17 mouse cellular contexts compared by ENCODE assay signal in the genomic region with DNA sequence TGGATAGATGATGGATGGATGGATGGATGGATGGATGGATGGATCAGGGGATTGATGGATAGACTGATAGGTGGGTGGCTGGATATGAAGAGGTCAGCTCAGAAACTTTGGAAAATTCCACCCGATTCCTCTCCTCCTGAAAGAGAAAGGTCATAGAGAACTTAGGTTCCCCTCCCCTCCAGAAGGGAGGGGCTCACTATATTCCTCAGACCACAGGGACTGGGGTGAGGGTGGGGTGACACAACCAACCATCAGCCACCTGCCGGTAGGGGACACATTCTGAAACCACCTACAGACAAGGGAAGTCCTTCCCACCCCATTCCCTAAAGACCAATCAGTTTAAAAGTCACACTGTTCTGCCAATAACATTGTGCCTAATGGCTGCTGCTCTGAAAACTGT. TPM values are rescaled to one million over a fixed set of nuclear protein-coding genes. Genes with fewer than 3 reads are reported as not detected.
DNase-seq lines count a peak whose midpoint lies in the region; ATAC-seq lines count a peak whose summit lies in the region.
"Had no signal": no experiment of that assay in that cellular context is flagged by ENCODE, and none has a peak within 500 bp of the region (broad histone marks: within the 10 kb centered on the region; RNA-seq: fewer than 3 reads in every experiment).

No protein-coding gene starts in this region.

- H3K4me3 ChIP-seq in forebrain, embryonic 12.5 days (replicated peaks) = no peak overlapping the region
- H3K4me3 ChIP-seq in forebrain, embryonic 14.5 days (ENCODE audit: low read depth, low read length) = no peak overlapping the region
- H3K4me3 ChIP-seq in kidney, embryonic 16.5 days (ENCODE audit: low read length) = no peak overlapping the region
- H3K4me3 ChIP-seq in hindbrain, embryonic 13.5 days = no peak overlapping the region
- no peak overlapping the region for H3K4me3 ChIP-seq in neural tube, embryonic 12.5 days
- H3K4me3 ChIP-seq: myocyte had no signal

- ATAC-seq in forebrain, embryonic 12.5 days (ENCODE audit: low FRiP score) = peak; percentile 42; the same call in 1 of the 2 replicates
- no peak for ATAC-seq in forebrain, embryonic 14.5 days
- peak; percentile 36; the same call in 1 of the 2 replicates for ATAC-seq in kidney, embryonic 16.5 days (ENCODE audit: low FRiP score, low TSS enrichment)
- ATAC-seq in hindbrain, embryonic 13.5 days (ENCODE audit: low FRiP score) = peak; percentile 35; the same call in 1 of the 2 replicates
- ATAC-seq in neural tube, embryonic 12.5 days (ENCODE audit: low FRiP score, low read depth) = peak; percentile 53

- H3K4me2 ChIP-seq in forebrain, embryonic 12.5 days = no peak overlapping the region
- no peak overlapping the region for H3K4me2 ChIP-seq in forebrain, embryonic 14.5 days (ENCODE audit: low read length)
- no peak overlapping the region for H3K4me2 ChIP-seq in kidney, embryonic 16.5 days (replicated peaks; ENCODE audit: low read depth, low read length)
- no peak overlapping the region for H3K4me2 ChIP-seq in hindbrain, embryonic 13.5 days
- no peak overlapping the region for H3K4me2 ChIP-seq in neural tube, embryonic 12.5 days (replicated peaks)

- no peak overlapping the region for H3K27ac ChIP-seq in forebrain, embryonic 12.5 days
- no peak overlapping the region for H3K27ac ChIP-seq in forebrain, embryonic 14.5 days (ENCODE audit: low read depth, low read length)
- H3K27ac ChIP-seq in kidney, embryonic 16.5 days (ENCODE audit: low read length) = no peak overlapping the region
- H3K27ac ChIP-seq in hindbrain, embryonic 13.5 days = no peak overlapping the region
- no peak overlapping the region for H3K27ac ChIP-seq in neural tube, embryonic 12.5 days

- H3K9me3 ChIP-seq in forebrain, embryonic 12.5 days = peaks cover 55% of the 10 kb centered on the region
- H3K9me3 ChIP-seq in forebrain, embryonic 14.5 days (replicated peaks; ENCODE audit: control insufficient read depth, low read length) = peaks cover 16% of the 10 kb centered on the region
- H3K9me3 ChIP-seq in kidney, embryonic 16.5 days (ENCODE audit: low read length) = peaks cover 29% of the 10 kb centered on the region
- H3K9me3 ChIP-seq in hindbrain, embryonic 13.5 days = peaks cover 55% of the 10 kb centered on the region
- H3K9me3 ChIP-seq in neural tube, embryonic 12.5 days = peaks cover 55% of the 10 kb centered on the region

- no peak for DNase-seq in forebrain, embryonic 14.5 days (ENCODE audit: low spot score)
- no peak for DNase-seq in kidney, postnatal 4 days
- DNase-seq in adrenal gland, postnatal 14 days = no peak
- DNase-seq in layer of hippocampus, postnatal 10 days (ENCODE audit: low spot score in 2 of 2) = no peak
- DNase-seq: cerebellum, adult 11-12 months; kidney, adult 11 months; lung, postnatal 10 days; thymus, adult 2 months had no signal

- no peak overlapping the region for H3K9ac ChIP-seq in forebrain, embryonic 12.5 days
- no peak overlapping the region for H3K9ac ChIP-seq in forebrain, embryonic 14.5 days (ENCODE audit: low read length)
- no peak overlapping the region for H3K9ac ChIP-seq in kidney, embryonic 16.5 days (replicated peaks; ENCODE audit: low read length)
- H3K9ac ChIP-seq in hindbrain, embryonic 13.5 days = no peak overlapping the region
- H3K9ac ChIP-seq in neural tube, embryonic 12.5 days = no peak overlapping the region

- no peaks in the 10 kb centered on the region for H3K27me3 ChIP-seq in forebrain, embryonic 12.5 days
- no peaks in the 10 kb centered on the region for H3K27me3 ChIP-seq in forebrain, embryonic 14.5 days (replicated peaks; ENCODE audit: control insufficient read depth, insufficient read depth, low read length)
- H3K27me3 ChIP-seq in kidney, embryonic 16.5 days (ENCODE audit: insufficient read depth, low read length) = no peaks in the 10 kb centered on the region
- H3K27me3 ChIP-seq in hindbrain, embryonic 13.5 days = no peaks in the 10 kb centered on the region
- no peaks in the 10 kb centered on the region for H3K27me3 ChIP-seq in neural tube, embryonic 12.5 days (replicated peaks)

- 95% methylated on average over 2 of the region's 2 CpGs for WGBS in forebrain, embryonic 12.5 days
- WGBS in forebrain, embryonic 14.5 days = 89% methylated on average over 2 of the region's 2 CpGs
- 88% methylated on average over 2 of the region's 2 CpGs for WGBS in kidney, embryonic 16.5 days
- WGBS in hindbrain, embryonic 13.5 days = 88% methylated on average over 2 of the region's 2 CpGs
- WGBS in neural tube, embryonic 12.5 days = 88% methylated on average over 2 of the region's 2 CpGs

- no peaks in the 10 kb centered on the region for H3K36me3 ChIP-seq in forebrain, embryonic 12.5 days (replicated peaks)
- no peaks in the 10 kb centered on the region for H3K36me3 ChIP-seq in forebrain, embryonic 14.5 days (ENCODE audit: control insufficient read depth, insufficient read depth, low read length)
- H3K36me3 ChIP-seq in kidney, embryonic 16.5 days (ENCODE audit: insufficient read depth, low read length) = no peaks in the 10 kb centered on the region
- H3K36me3 ChIP-seq in hindbrain, embryonic 13.5 days = 0 out of 2 replicates have a peak, but pooled peaks cover 3% of the 10 kb centered on the region
- no peaks in the 10 kb centered on the region for H3K36me3 ChIP-seq in neural tube, embryonic 12.5 days

- H3K4me1 ChIP-seq in forebrain, embryonic 12.5 days = no peaks in the 10 kb centered on the region
- no peaks in the 10 kb centered on the region for H3K4me1 ChIP-seq in forebrain, embryonic 14.5 days (ENCODE audit: control insufficient read depth, insufficient read depth, low read length)
- H3K4me1 ChIP-seq in kidney, embryonic 16.5 days (ENCODE audit: insufficient read depth, low read length) = no peaks in the 10 kb centered on the region
- H3K4me1 ChIP-seq in hindbrain, embryonic 13.5 days (replicated peaks) = no peaks in the 10 kb centered on the region
- H3K4me1 ChIP-seq in neural tube, embryonic 12.5 days = no peaks in the 10 kb centered on the region

RNA-seq across cellular contexts. Expression of gene Smok2a, which starts 14.5 kb away (rescaled TPM):
- not detected in 2 replicates for polyA plus RNA-seq in forebrain, embryonic 12.5 days (2016; fragmentation: Nextera tagmentation; extraction: Ambion mirVana)
- polyA plus RNA-seq in forebrain, embryonic 14.5 days (2014; fragmentation: Nextera tagmentation; extraction: Ambion mirVana) = not detected in 2 replicates
- polyA plus RNA-seq in kidney, embryonic 16.5 days (2015; fragmentation: Nextera tagmentation; extraction: Ambion mirVana) = not detected in 2 replicates
- polyA plus RNA-seq in hindbrain, embryonic 13.5 days (2015; fragmentation: Nextera tagmentation; extraction: Ambion mirVana) = not detected in 2 replicates
- not detected in 2 replicates for polyA plus RNA-seq in neural tube, embryonic 12.5 days (2016; fragmentation: Nextera tagmentation; extraction: Ambion mirVana)
- total RNA-seq in adrenal gland, postnatal 14 days (2021) = not detected in 2 replicates
- total RNA-seq in layer of hippocampus, postnatal 10 days (2021) = not detected
- total RNA-seq: adrenal gland, postnatal 4 days had no signal
- polyA plus RNA-seq: cortical plate, adult 2 months; gonadal fat pad, adult 2 months; limb, embryonic 14.5 days; myocyte; thymus, adult 2 months had no signal

RNA-seq across cellular contexts. Expression of gene Smok2b, which starts 23.6 kb away (rescaled TPM):
- polyA plus RNA-seq in forebrain, embryonic 12.5 days (2016; fragmentation: Nextera tagmentation; extraction: Ambion mirVana) = not detected in 2 replicates
- not detected in 2 replicates for polyA plus RNA-seq in forebrain, embryonic 14.5 days (2014; fragmentation: Nextera tagmentation; extraction: Ambion mirVana)
- polyA plus RNA-seq in kidney, embryonic 16.5 days (2015; fragmentation: Nextera tagmentation; extraction: Ambion mirVana) = not detected in 2 replicates
- not detected in 2 replicates for polyA plus RNA-seq in hindbrain, embryonic 13.5 days (2015; fragmentation: Nextera tagmentation; extraction: Ambion mirVana)
- polyA plus RNA-seq in neural tube, embryonic 12.5 days (2016; fragmentation: Nextera tagmentation; extraction: Ambion mirVana) = not detected in 2 replicates
- total RNA-seq in adrenal gland, postnatal 14 days (2021) = not detected in 2 replicates
- not detected for total RNA-seq in layer of hippocampus, postnatal 10 days (2021)
- total RNA-seq: adrenal gland, postnatal 4 days had no signal
- polyA plus RNA-seq: cortical plate, adult 2 months; gonadal fat pad, adult 2 months; limb, embryonic 14.5 days; myocyte; thymus, adult 2 months had no signal
